Mouse (Mus musculus): ENCODE data around the gene Grtp1. TPM values are rescaled to one million over a fixed set of nuclear protein-coding genes. Genes with fewer than 3 reads are reported as not detected.

Gene Grtp1
- polyA plus RNA-seq, 1 experiment from 2014 or later, result 110 TPM

DNA sequence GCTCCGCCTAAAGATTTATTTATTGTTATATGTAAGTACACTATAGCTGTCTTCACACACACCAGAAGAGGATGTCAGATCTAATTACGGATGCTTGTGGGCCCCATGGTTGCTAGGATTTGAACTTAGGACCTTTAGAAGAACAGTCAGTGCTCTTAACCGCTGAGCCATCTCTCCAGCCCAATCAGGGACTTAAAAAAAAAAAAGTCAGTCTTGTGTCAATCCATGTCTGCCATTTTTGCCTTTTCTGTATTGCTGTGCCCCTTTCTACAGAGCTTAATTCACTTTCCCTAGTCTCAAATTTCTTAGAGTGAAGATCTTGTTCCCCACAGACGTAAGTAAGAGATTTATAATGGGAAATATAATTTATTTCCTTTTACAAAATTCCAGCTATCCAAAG, 18.0 kb upstream of the Grtp1 start:
- TF ChIP-seq CTCF (IDR thresholded peaks at IDR 0.05; ENCODE audit: low read depth), result no peak
- Histone ChIP-seq H3K36me3 (ENCODE audit: control insufficient read depth, insufficient read depth) (no peaks in the 10 kb centered on the region), H3K4me2 (replicated peaks; ENCODE audit: low read depth) (no peak overlapping the region), H3K27me3 (replicated peaks; ENCODE audit: control insufficient read depth, insufficient read depth, low read length) (no peaks in the 10 kb centered on the region), H3K4me3 (ENCODE audit: low read depth, low read length) (no peak overlapping the region), H3K9ac (ENCODE audit: low read depth, low read length) (no peak overlapping the region), H3K9me3 (ENCODE audit: control insufficient read depth) (no peaks in the 10 kb centered on the region), H3K27ac (ENCODE audit: low read depth, low read length) (no peak overlapping the region), H3K4me1 (replicated peaks; ENCODE audit: control insufficient read depth, insufficient read depth, low read length) (peaks cover 4% of the 10 kb centered on the region; the same call in 1 of the 2 replicates)
- WGBS, result 84% methylated on average over 4 of the region's 4 CpGs
- ATAC-seq, result no peak

GRCm38 (mm10) chr8:13217986-13218385, 17.6 kb upstream of the Grtp1 start:
- no peak for TF ChIP-seq CTCF (IDR thresholded peaks at IDR 0.05; ENCODE audit: low read depth)
- ATAC-seq, result no peak
- no peak overlapping the region for H3K27ac ChIP-seq (ENCODE audit: low read depth, low read length)
- no peaks in the 10 kb centered on the region for H3K36me3 ChIP-seq (ENCODE audit: control insufficient read depth, insufficient read depth)
- H3K9ac ChIP-seq (ENCODE audit: low read depth, low read length), result no peak overlapping the region
- no peaks in the 10 kb centered on the region for H3K27me3 ChIP-seq (replicated peaks; ENCODE audit: control insufficient read depth, insufficient read depth, low read length)
- H3K9me3 ChIP-seq (ENCODE audit: control insufficient read depth), result no peaks in the 10 kb centered on the region
- no peak overlapping the region for H3K4me2 ChIP-seq (replicated peaks; ENCODE audit: low read depth)
- H3K4me3 ChIP-seq (ENCODE audit: low read depth, low read length), result no peak overlapping the region
- H3K4me1 ChIP-seq (replicated peaks; ENCODE audit: control insufficient read depth, insufficient read depth, low read length), result peaks cover 5% of the 10 kb centered on the region; the same call in 1 of the 2 replicates

DNA sequence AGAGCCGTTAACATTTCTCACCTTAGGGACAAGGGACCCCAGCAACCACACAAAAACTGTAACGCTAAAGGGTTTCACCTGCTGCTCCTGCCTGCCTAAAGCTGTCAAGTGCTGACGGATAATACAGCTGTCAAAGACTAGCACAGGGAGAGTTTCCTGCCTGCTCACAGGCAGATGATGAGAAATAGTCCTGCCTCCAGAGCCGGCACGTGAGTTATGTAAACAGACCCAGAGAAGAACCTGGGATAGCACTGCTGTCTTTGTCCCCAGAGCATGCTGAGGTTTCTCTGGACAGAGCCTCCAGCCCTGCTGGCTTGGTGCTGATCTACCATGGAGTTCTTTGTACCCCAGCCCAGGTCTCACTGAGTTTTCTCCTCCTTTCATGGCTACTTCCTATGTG, 16.7 kb upstream of the Grtp1 start:
- no peak overlapping the region for H3K27ac ChIP-seq (ENCODE audit: low read depth, low read length)
- H3K4me1 ChIP-seq (replicated peaks; ENCODE audit: control insufficient read depth, insufficient read depth, low read length), result peaks cover 5% of the 10 kb centered on the region; the same call in 1 of the 2 replicates
- H3K9ac ChIP-seq (ENCODE audit: low read depth, low read length), result 0 out of 2 replicates have a peak overlapping the region, but pooled peaks have one; percentile 7
- ATAC-seq, result no peak
- H3K36me3 ChIP-seq (ENCODE audit: control insufficient read depth, insufficient read depth), result no peaks in the 10 kb centered on the region
- H3K4me2 ChIP-seq (replicated peaks; ENCODE audit: low read depth), result no peak overlapping the region
- H3K27me3 ChIP-seq (replicated peaks; ENCODE audit: control insufficient read depth, insufficient read depth, low read length), result no peaks in the 10 kb centered on the region
- WGBS, result 23% methylated on average over 5 of the region's 5 CpGs
- no peak for TF ChIP-seq CTCF (IDR thresholded peaks at IDR 0.05; ENCODE audit: low read depth)
- H3K9me3 ChIP-seq (ENCODE audit: control insufficient read depth), result no peaks in the 10 kb centered on the region
- H3K4me3 ChIP-seq (ENCODE audit: low read depth, low read length), result no peak overlapping the region

DNA sequence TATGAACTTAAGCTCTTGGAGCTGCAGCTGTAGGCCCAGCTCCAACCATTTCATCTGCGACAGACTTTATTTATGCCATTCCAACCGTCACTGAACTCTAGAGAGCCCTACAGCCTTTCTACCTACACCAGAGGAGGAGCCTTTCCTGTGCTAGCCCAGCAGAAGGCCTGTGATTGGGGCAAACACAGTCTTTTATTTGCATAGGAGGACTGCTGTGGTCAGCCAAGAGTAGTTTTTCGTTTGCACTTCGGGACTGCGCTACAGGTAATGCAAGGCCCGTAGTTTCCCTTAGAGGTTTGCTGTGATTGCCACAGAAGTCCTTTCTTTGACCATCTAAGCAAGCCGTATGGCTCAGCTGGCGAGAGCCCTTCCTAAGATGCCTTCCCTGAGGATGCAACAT, 16.0 kb upstream of the Grtp1 start:
- 52% methylated on average over 8 of the region's 8 CpGs for WGBS
- no peak for TF ChIP-seq CTCF (IDR thresholded peaks at IDR 0.05; ENCODE audit: low read depth)
- H3K36me3 ChIP-seq (ENCODE audit: control insufficient read depth, insufficient read depth), result no peaks in the 10 kb centered on the region
- H3K27ac ChIP-seq (ENCODE audit: low read depth, low read length), result no peak overlapping the region
- H3K4me2 ChIP-seq (replicated peaks; ENCODE audit: low read depth), result no peak overlapping the region
- H3K9me3 ChIP-seq (ENCODE audit: control insufficient read depth), result no peaks in the 10 kb centered on the region
- ATAC-seq, result no peak
- H3K4me1 ChIP-seq (replicated peaks; ENCODE audit: control insufficient read depth, insufficient read depth, low read length), result peaks cover 5% of the 10 kb centered on the region; the same call in 1 of the 2 replicates
- no peaks in the 10 kb centered on the region for H3K27me3 ChIP-seq (replicated peaks; ENCODE audit: control insufficient read depth, insufficient read depth, low read length)
- no peak overlapping the region for H3K4me3 ChIP-seq (ENCODE audit: low read depth, low read length)
- H3K9ac ChIP-seq (ENCODE audit: low read depth, low read length), result 0 out of 2 replicates have a peak overlapping the region, but pooled peaks have one; percentile 7

DNA sequence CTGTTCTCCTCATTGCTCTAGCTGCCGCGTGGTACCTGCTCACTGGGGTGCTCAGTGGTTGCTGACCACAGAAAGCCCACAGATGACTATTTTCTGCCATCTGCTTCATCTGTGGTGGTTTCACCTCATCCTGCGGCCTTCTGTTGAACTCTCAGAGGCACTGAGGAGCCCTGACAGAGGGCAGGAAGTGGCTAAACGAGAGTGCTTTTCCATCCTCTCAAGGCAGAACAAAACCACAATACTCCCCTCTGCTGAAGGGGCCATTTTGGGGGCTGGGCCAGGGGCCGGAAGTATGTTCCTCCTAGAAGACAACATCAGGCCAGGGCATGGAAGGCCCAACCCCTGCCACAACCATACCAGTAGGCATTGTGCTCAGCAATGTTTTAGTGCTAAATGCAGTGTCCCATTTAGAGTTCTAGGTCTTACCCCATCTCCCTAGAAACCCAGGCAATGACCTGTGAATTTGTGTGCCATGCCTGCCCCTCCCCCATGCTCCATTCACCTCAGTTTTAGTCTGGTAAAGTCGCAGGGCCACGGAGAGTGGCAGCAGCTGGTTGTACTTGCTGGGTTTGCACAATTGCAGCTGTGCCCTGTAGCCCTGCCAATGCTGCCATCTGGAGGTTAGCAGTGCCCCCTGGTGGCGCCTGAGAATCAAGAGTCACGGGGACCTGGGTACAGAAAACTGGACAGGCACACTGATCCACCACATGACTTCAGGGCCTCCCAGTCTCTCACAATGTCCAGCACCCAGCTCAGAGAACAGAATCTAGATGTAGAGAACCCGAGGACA, 13.3 kb upstream of the Grtp1 start:
- peak; percentile 74 for ATAC-seq
- TF ChIP-seq CTCF (IDR thresholded peaks at IDR 0.05; ENCODE audit: low read depth), result peak; percentile 95
- Histone ChIP-seq H3K36me3 (ENCODE audit: control insufficient read depth, insufficient read depth) (no peaks in the 10 kb centered on the region), H3K4me1 (replicated peaks; ENCODE audit: control insufficient read depth, insufficient read depth, low read length) (peaks cover 5% of the 10 kb centered on the region; the same call in 1 of the 2 replicates), H3K4me3 (ENCODE audit: low read depth, low read length) (no peak overlapping the region), H3K9me3 (ENCODE audit: control insufficient read depth) (no peaks in the 10 kb centered on the region), H3K27ac (ENCODE audit: low read depth, low read length) (no peak overlapping the region), H3K9ac (ENCODE audit: low read depth, low read length) (no peak overlapping the region; the same call in 1 of the 2 replicates), H3K4me2 (replicated peaks; ENCODE audit: low read depth) (no peak overlapping the region), H3K27me3 (replicated peaks; ENCODE audit: control insufficient read depth, insufficient read depth, low read length) (no peaks in the 10 kb centered on the region)
- 23% methylated on average over 10 of the region's 10 CpGs for WGBS

DNA sequence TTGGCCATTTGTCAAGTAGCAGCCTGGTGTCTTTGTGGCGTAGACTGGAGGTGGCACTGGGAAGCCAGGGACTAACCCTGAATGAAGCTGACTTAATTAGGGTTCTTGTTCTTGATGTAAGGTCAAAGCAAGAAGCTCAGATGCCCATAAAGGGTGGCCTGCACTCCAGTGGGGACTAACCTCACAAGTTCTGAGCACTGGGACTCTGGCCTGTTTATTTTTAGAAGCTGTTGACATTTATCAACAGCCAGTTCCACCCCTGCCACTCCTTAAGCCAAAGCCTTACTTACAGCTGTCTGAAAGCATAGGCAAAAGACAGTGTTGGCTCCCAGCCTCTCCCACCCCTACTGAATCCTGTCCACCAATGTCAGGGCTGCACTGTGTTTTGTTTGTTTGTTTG, 9.3 kb upstream of the Grtp1 start:
- H3K4me1 ChIP-seq (replicated peaks; ENCODE audit: control insufficient read depth, insufficient read depth, low read length), result peaks cover 5% of the 10 kb centered on the region; the same call in 1 of the 2 replicates
- H3K36me3 ChIP-seq (ENCODE audit: control insufficient read depth, insufficient read depth), result no peaks in the 10 kb centered on the region
- no peak overlapping the region for H3K9ac ChIP-seq (ENCODE audit: low read depth, low read length)
- H3K27ac ChIP-seq (ENCODE audit: low read depth, low read length), result no peak overlapping the region
- WGBS, result 65% methylated on average over 1 of the region's 1 CpGs
- H3K27me3 ChIP-seq (replicated peaks; ENCODE audit: control insufficient read depth, insufficient read depth, low read length), result no peaks in the 10 kb centered on the region
- TF ChIP-seq CTCF (IDR thresholded peaks at IDR 0.05; ENCODE audit: low read depth), result no peak
- H3K4me2 ChIP-seq (replicated peaks; ENCODE audit: low read depth), result no peak overlapping the region
- no peaks in the 10 kb centered on the region for H3K9me3 ChIP-seq (ENCODE audit: control insufficient read depth)
- no peak overlapping the region for H3K4me3 ChIP-seq (ENCODE audit: low read depth, low read length)
- ATAC-seq, result no peak

All from intestine, postnatal 0 days (tissue).